Mouse (Mus musculus) cerebellum, adult 9-10 months (tissue): ENCODE measurements around the gene Gng7.
A peak's percentile ranks its signal among the peaks of the same experiment; 100 is the strongest.
"Not testable (repeated sequence)": the region's sequence is repeated elsewhere in the genome, so short reads cannot be mapped to it uniquely, and the experiment has no call there.

Source experiments
- DNase-seq: peaks from one replicate; pipeline ENCODE4 v3.0.0; 2022

The Gng7 gene

DNA sequence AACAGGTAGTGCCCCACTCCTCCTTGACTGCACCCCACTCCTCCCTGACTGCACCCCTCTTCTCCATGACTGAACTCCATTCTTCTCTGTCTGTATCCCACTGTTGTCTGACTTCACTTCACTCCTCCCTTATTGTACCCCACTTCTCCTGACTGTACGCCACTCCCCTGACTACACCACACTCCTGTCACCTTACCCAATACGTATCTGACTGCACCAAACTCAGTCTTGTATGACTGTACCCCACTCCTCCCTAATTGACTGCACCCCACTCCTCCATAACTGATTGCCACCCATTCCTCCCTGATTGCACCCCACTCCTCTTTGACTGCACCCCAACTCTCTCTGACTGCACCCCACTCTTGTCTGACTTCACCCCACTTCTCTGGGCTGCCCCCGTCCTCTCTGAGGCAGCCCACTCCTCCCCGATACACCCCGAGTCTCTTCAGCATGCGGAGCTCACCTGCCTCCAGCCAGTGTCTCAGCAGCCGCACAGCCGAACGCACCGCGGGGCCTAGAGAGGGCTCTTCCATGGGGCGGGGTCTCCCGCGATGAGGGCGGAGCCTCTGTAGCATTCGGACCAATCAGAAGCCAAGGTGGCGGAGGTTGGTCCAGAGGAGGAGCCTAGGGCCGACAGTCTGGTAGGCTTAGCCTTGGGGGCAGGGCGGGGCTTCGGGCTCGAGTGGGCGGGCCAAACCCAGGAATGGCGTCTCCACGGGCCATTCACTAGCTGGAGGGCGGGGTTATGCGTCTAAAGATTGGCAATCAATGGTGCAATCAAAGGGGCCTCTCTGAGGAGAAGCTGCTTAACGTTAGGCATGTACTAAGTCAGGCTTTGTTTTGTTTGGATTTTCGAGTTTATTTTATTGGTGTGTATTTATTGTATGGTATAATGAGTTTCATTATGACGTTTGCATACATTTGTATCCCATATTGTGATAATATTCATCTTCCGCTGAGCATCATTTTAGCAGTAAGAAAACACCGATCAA lies at the start of gene Gng7:
Gene Gng7, minus strand, starts transcription at position 553 of the 992 bp plus-strand sequence.
- DNase-seq = peak; percentile 99

GRCm38 (mm10) chr10:81064519-81064918 lies 49.8 kb upstream of the Gng7 start:
- DNase-seq = not testable (repeated sequence)

DNA sequence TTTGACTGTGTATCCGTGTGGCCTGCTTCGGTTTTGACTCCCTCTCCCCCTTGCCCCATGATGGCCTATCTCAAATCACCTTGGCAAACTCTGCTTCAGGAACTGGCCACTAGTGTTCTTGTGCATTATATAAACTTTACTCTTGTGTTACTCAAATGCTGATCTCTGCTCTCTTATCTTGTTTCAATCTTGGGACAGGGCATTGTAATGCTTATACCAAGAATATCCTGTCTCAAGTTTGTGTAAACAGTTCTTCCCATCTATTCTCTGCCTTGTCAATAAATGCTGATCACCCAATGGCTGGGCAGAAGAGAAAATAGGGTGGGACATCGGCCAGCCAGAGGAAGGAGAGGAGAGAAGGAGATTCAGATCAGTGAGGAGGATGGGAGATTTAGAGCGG lies 48.0 kb upstream of the Gng7 start:
- no peak for DNase-seq

GRCm38 (mm10) chr10:81059603-81060543 lies 45.1 kb upstream of the Gng7 start, which contains the start of gene Sgta:
Gene Sgta (minus strand): TSS chr10:81060181.
- peak; percentile 100 for DNase-seq

DNA sequence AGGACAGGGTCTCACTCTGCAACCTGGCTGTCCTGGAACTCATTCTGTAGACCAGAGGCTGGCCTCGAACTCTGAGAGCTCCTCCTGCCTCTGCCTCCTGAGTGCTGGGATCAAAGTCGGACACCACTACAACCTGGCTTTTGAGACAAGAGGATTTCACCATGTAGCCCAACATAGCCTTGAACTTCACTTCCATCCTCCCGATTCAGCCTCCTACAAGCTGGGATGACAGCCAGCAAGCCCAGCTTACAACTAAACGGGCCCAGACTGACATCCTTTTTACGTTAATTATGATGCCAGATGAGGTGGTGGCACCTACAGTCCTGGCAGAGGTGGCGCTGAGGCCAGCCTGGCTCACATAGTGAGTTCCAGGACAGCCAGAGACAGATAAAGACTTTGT lies 44.2 kb upstream of the Gng7 start:
- no peak for DNase-seq

DNA sequence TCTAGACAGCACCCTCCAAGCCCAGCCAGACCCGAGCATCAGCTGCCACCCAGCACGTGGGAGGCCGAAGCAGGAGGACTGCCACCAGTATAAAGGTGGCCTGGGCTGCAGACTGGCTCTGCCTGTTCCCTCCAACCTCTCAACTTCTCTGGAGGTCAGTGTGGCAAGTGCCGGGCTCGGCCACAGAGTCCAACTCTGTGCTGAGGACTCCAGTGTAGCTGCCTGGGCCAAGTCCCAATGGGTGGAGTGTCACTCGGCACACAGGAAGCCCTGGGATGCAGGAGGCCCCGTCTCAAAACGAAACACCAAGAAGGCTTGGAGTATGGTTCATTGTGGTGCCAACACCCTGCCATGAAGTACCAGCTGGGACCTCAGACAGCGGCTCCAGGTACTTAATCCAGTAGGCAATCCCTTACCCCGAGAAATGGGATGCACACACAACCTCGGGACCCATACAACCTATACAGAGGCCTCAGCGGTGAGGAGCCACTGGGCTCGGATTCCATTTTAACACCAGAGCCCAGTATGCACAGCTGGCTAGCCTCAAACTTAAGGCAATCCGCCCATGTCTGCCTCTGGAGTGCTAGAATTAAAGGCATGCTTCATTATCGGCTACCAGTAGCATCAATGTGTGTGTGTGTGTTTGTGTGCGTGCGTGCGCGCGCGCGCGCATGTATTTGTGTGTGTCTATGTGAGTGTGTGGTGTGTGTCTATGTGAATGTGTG lies 42.8 kb upstream of the Gng7 start:
- no peak for DNase-seq

- not testable (repeated sequence) for DNase-seq
Measured at GRCm38 (mm10) chr10:81055802-81056340, 41.1 kb upstream of the Gng7 start.

DNA sequence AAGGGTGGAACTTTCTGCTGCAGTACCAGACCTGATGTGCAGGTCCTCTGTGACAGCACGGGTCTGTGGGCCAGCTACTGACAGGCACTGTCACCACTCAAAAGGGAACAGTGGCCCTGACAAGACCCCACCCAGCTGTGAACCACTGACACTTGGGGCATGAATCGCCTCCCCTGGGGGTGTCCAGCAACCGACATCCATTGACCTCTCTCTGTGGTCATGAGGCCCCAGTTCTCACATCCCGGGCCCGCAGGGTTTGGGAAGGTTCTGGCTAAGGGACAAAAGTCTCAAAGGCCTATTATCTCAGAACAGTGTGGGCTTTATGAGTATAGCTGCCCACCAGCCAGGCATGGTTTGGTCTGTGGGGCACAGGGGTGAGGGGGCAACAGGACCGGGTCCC lies 40.4 kb upstream of the Gng7 start:
- DNase-seq = no peak

DNA sequence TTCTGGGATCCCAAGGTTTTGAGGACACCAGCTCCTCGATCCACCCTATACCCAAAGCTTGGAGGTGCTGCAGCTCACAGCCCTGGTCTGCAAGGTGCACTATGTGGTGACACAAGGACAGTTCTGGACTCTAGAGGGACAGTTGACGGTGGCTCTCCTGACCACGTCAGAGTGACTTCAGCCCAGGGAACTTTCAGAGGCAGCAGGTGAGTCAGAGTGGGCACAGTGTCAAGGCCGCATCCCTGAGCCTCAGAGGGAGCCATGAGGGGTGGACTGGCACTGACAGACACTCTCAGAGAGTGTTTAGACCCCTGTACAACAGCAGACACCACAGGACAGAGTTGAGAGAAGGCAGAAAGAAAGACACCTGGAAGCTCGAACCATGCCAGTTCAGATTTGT lies 37.8 kb upstream of the Gng7 start:
- no peak for DNase-seq

- no peak for DNase-seq
Measured at GRCm38 (mm10) chr10:81051133-81051532, 36.4 kb upstream of the Gng7 start.

DNA sequence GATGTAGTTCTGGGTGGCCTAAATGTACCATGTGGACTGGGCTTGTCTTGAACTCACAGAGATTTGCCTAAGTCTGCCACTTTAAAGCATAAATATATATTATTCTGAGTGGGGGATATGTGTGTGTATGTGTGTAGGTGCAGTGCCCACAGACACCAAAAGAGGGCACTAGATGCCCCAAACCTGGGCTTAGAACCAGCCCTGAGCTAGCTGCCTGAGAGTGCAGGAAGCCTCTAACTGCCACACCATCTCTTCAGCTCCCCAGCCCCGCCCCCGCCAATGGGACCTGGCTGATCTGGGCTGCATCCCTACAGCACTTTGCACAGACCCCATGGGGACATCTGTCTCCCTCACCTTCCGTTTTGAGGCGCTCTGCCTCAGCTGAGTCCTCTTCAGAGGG lies 35.9 kb upstream of the Gng7 start:
- DNase-seq = no peak

DNA sequence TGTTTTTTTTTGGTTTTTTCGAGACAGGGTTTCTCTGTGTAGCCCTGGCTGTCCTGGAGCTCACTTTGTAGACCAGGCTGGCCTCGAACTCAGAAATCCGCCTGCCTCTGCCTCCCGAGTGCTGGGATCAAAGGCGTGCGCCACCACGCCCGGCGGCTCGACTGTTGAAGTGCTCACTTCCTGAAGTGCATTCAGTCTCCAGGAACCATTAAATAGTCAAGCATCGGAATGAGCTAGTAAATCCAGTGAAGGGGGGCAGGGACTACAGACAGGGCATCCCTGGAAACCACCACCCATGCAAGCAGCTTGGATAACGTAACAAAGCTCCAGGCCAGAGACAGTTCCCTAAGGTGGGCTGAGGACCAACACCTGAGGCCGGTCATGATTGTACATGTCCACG lies 30.5 kb upstream of the Gng7 start:
- not testable (repeated sequence) for DNase-seq

GRCm38 (mm10) chr10:81041458-81042175 lies 26.9 kb upstream of the Gng7 start:
- peak; percentile 86 for DNase-seq

DNA sequence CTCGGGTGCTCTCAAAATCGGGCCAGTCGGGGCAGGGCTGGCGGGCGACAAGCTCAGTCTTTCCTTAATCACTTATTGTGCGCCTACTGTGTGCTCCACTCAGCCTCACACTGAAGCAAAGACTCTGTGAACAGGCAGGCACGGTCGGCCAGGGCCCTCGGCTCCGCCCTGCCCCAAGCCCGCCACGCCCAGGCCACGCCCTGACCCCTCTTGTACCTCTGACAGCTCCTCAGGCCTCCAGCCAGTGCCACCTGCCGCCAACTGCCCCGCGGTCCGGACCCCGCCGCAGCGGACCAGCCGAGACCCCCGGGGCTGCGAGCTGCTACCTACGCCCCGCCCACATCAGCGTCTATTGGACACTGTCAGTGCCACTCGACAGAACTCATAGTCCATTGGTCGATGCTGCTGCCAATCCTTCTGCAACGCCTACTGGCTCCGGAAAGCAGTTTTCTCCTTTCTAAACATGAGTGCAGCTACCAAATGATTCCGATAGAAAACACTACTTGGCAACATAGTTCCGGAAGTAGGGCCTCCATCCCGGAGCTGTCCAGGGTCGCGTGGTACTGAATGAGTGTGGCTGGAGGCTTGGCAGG lies 22.3 kb upstream of the Gng7 start, which contains the start of gene Slc39a3:
Gene Slc39a3, minus strand, starts transcription at position 439 of the 593 bp plus-strand sequence.
- DNase-seq = peak; percentile 99

DNA sequence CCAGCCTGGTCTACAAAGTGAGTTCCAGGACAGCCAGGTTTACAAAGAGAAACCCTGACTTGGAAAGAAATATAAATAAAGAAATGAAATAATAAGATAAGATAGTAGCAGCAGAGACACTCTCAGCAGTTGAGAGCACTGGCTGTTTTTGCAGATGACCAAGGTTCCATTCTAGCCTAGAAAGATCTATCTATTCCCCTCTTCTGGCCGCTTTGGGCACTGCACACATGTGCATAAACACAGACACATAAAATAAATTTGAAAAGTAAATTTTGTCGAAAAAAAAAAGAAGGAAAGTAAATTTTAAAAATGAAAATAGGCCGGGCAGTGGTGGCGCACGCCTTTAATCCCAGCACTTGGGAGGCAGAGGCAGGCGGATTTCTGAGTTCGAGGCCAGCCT lies 21.5 kb upstream of the Gng7 start:
- peak; percentile 58 for DNase-seq

- no peak for DNase-seq
Measured at GRCm38 (mm10) chr10:81033586-81033985, 18.8 kb upstream of the Gng7 start.

- peak; percentile 66 for DNase-seq
Measured at GRCm38 (mm10) chr10:81029031-81029430, 14.3 kb upstream of the Gng7 start.

GRCm38 (mm10) chr10:81028219-81028618 lies 13.5 kb upstream of the Gng7 start:
- DNase-seq = no peak

DNA sequence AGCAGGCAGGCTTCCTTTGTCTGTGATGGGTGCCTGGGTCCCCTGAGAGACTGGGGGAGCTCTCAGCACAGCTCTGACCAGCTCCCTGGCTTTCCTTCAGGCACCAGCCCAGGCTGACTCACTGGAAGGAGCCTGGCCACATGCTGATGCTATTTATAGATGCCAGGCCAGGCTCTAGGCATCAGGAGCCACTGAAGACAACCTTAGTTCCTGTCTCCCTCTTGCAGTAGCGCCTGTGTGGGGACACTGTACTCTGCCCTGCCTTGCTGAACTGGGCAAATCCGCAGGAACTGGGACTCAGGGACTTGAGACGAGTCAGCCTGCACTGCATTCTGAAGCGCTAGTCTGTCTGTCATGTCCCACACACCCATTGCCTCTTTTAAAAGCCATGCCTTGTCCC lies 12.6 kb upstream of the Gng7 start:
- peak; percentile 88 for DNase-seq

DNA sequence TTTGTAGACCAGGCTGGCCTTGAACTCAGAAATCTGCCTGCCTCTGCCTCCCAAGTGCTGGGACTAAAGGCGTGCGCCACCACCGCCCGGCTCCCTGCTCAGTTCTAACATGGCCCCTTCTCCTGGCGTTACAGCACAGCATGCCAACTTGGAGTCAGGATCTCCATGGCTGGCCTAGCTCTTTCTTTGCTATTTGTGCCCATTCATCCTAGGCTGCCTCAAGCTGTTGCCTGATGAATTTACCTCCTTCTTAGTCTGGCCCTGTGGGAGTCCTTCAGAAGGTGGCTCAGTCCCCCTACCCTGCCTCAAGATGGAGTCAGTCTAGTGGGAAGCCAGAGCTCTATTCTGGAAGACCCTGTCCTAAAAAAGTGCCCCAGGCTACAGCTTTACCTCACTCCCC lies 12.1 kb upstream of the Gng7 start:
- DNase-seq = peak; percentile 59

- DNase-seq = no peak
Measured at GRCm38 (mm10) chr10:81025639-81026275, 11.0 kb upstream of the Gng7 start, which contains the start of gene Diras1. Gene Diras1 (minus strand): TSS chr10:81025662.
